Mouse (Mus musculus) hindbrain, embryonic 12.5 days (tissue): ENCODE measurements at regions not wholly inside any gene's neighbourhood (a gene's known extent, or its start where the extent isn't known, plus 50 kb on each side); places are given as distances from the start of the nearest gene placed in this dataset.

ENCODE experiments used
- ATAC-seq: fragments of 200-750 bp; cut with Nextera tagmentation; 2 replicates; pipeline ENCODE4 v1.8.0; 2017; ENCODE audit warnings: moderate TSS enrichment; ENCODE audit not compliant: low FRiP score
- H3K27ac ChIP-seq: fragments of 300-500 bp; sonication (generic); 2 replicates; pipeline ENCODE4 v1.5.1; 2016; ENCODE audit warnings: mild to moderate bottlenecking
- H3K27me3 ChIP-seq: fragments of 300-500 bp; sonication (generic); 2 replicates; pipeline ENCODE4 v1.6.1; 2016; ENCODE audit warnings: mild to moderate bottlenecking
- H3K36me3 ChIP-seq: fragments of 300-500 bp; sonication (generic); 2 replicates; pipeline ENCODE4 v1.6.1; 2016; ENCODE audit warnings: mild to moderate bottlenecking
- H3K4me1 ChIP-seq: fragments of 300-500 bp; sonication (generic); 2 replicates; pipeline ENCODE4 v1.6.1; 2016
- H3K4me2 ChIP-seq: fragments of 300-500 bp; sonication (generic); replicated peaks from 2 replicates; pipeline ENCODE4 v1.6.1; 2016; ENCODE audit warnings: mild to moderate bottlenecking
- H3K4me3 ChIP-seq: fragments of 300-500 bp; sonication (generic); 2 replicates; pipeline ENCODE4 v1.5.1; 2016; ENCODE audit warnings: mild to moderate bottlenecking
- H3K9ac ChIP-seq: fragments of 300-500 bp; sonication (generic); 2 replicates; pipeline ENCODE4 v1.6.1; 2016; ENCODE audit warnings: mild to moderate bottlenecking, moderate library complexity
- H3K9me3 ChIP-seq: fragments of 300-500 bp; sonication (generic); replicated peaks from 2 replicates; pipeline ENCODE4 v1.6.1; 2016; ENCODE audit warnings: mild to moderate bottlenecking
- WGBS: fragments of 180-500 bp; shearing (Covaris S2); methylation state at CpG from one replicate; pipeline ENCODE4 v1.1.7; 2016; 5-methylcytosine and 5-hydroxymethylcytosine counted together

DNA sequence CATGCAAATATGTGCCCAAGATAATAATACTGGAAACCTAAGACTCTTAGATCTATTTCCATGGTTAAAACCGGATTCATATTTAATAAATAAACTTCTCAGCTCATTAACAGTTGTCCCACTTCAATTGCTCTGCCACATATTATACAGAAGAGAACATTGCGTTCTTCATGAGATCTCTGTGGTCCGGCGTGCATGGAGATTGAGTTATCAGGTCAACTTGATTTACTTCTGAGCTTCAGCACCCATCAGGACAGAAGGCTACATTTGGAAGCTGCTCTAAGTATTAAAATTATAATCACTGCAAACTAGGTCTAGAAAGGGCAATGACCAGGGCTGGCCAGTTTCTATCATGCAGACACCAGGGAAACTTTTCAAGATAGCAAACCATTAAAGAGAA lies 295.9 kb upstream of the Cd180 start:
- H3K9me3 ChIP-seq: no peaks in the 10 kb centered on the region
- H3K4me3 ChIP-seq: no peak overlapping the region
- no peak overlapping the region for H3K4me2 ChIP-seq
- H3K27ac ChIP-seq: no peak overlapping the region
- no peak for ATAC-seq
- H3K27me3 ChIP-seq: 0 out of 2 replicates have a peak, but pooled peaks cover 3% of the 10 kb centered on the region
- WGBS: 93% methylated on average over 4 of the region's 4 CpGs
- H3K9ac ChIP-seq: no peak overlapping the region
- H3K4me1 ChIP-seq: peaks cover 11% of the 10 kb centered on the region
- H3K36me3 ChIP-seq: no peaks in the 10 kb centered on the region

DNA sequence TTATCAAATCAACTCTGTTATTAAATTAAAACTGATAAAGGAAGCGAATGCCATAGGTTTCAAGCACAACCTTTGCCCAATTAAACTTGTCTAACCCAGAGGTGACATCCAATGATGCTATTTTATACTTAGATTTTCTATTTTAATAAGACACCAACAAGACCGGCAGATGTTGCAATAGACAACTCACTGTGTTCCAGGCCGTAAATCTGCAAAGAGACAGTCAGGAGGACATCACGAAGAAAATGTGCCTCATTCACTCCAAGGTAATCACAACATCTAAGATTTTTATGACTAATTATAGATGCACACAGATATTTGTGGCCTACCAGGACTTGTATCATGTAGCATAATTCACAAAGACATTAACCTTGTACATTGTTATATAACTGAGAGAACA lies 281.5 kb upstream of the Cd180 start:
- WGBS: 90% methylated on average over 4 of the region's 4 CpGs
- Histone ChIP-seq H3K4me2 (no peak overlapping the region), H3K27me3 (no peaks in the 10 kb centered on the region), H3K9ac (no peak overlapping the region), H3K9me3 (no peaks in the 10 kb centered on the region), H3K27ac (no peak overlapping the region), H3K4me1 (no peaks in the 10 kb centered on the region), H3K36me3 (no peaks in the 10 kb centered on the region), H3K4me3 (no peak overlapping the region)
- ATAC-seq: no peak

- 82% methylated on average over 3 of the region's 3 CpGs for WGBS
- no peaks in the 10 kb centered on the region for H3K36me3 ChIP-seq
- no peaks in the 10 kb centered on the region for H3K27me3 ChIP-seq
- H3K27ac ChIP-seq: no peak overlapping the region
- no peak overlapping the region for H3K4me3 ChIP-seq
- no peak overlapping the region for H3K9ac ChIP-seq
- no peak for ATAC-seq
- H3K4me1 ChIP-seq: no peaks in the 10 kb centered on the region
- no peak overlapping the region for H3K4me2 ChIP-seq
- no peaks in the 10 kb centered on the region for H3K9me3 ChIP-seq
These were observed 258.9 kb upstream of the Cd180 start for GRCm38 (mm10) chr13:102434372-102434954.

GRCm38 (mm10) chr13:102442676-102443075 lies 250.7 kb upstream of the Cd180 start:
- WGBS: 82% methylated on average over 2 of the region's 2 CpGs
- Histone ChIP-seq H3K4me3 (no peak overlapping the region), H3K27ac (no peak overlapping the region), H3K36me3 (no peaks in the 10 kb centered on the region), H3K27me3 (no peaks in the 10 kb centered on the region), H3K9me3 (no peaks in the 10 kb centered on the region), H3K4me1 (no peaks in the 10 kb centered on the region), H3K4me2 (no peak overlapping the region), H3K9ac (no peak overlapping the region)
- ATAC-seq: no peak

DNA sequence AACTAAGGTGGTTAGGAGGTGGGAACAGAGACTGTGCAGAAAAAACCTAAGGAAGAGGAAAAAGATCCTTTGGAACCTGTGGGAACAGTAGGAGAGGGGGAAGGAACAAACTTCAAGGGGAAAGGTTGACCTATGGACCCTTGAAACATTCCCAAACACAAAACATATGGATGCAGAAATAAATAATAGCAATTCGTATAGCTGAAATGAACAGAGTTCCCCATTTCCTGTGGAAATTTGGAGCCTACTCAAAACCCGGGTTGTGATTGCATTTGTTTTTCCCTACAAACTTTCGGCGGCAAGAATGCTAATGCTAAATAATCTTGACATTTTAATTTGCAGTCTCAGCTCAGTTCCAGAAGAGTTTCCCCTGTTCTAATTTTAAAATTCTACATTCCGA lies 246.0 kb upstream of the Cd180 start:
- H3K9ac ChIP-seq: no peak overlapping the region
- H3K27me3 ChIP-seq: no peaks in the 10 kb centered on the region
- H3K27ac ChIP-seq: no peak overlapping the region
- H3K4me3 ChIP-seq: no peak overlapping the region
- WGBS: 74% methylated on average over 5 of the region's 5 CpGs
- H3K4me2 ChIP-seq: no peak overlapping the region
- ATAC-seq: no peak
- H3K36me3 ChIP-seq: no peaks in the 10 kb centered on the region
- H3K4me1 ChIP-seq: peaks cover 5% of the 10 kb centered on the region; the same call in 1 of the 2 replicates
- H3K9me3 ChIP-seq: no peaks in the 10 kb centered on the region

DNA sequence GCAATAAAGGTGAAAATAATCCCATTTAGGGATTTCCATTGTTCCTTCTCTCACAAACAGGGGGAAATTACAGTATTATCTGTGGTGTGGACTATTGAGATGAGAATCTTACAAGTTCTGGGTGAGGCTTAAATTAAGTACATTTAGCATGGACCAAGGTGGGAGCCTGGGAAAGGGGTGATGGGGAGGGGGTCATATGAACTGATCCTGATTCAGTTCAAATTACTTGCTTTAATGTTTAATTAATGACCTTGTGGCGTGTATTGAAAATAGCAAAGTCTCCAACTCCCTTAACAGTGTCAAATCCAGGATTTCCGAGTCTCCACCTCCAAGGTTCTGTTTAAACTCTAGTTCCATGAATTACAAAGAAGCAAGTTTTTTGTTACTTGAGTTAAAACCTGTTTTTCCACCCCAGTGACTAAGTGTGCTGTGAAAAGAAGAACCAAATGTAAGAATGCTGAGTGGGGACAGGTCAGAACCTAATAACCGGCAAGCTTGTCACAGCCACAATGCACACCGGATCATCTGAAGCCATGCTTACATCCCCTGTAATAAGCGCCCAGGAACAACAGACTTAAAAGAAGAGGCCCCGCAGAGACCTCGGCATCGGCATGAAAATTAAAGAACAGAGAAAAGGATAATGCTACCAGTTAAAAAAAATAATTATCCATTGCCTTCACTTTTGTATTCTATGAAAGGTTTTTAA lies 243.8 kb upstream of the Cd180 start:
- Histone ChIP-seq H3K27ac (no peak overlapping the region), H3K9ac (no peak overlapping the region), H3K4me3 (no peak overlapping the region), H3K36me3 (no peaks in the 10 kb centered on the region), H3K27me3 (no peaks in the 10 kb centered on the region), H3K4me1 (peaks cover 5% of the 10 kb centered on the region; the same call in 1 of the 2 replicates), H3K4me2 (0 out of 2 replicates have a peak overlapping the region, but pooled peaks have one; percentile 21), H3K9me3 (no peaks in the 10 kb centered on the region)
- 14% methylated on average over 8 of the region's 8 CpGs for WGBS
- ATAC-seq: no peak

- Histone ChIP-seq H3K9ac (no peak overlapping the region), H3K36me3 (no peaks in the 10 kb centered on the region), H3K4me2 (no peak overlapping the region), H3K4me1 (peaks cover 5% of the 10 kb centered on the region; the same call in 1 of the 2 replicates), H3K9me3 (no peaks in the 10 kb centered on the region), H3K27me3 (no peaks in the 10 kb centered on the region), H3K27ac (no peak overlapping the region), H3K4me3 (no peak overlapping the region)
- ATAC-seq: no peak
- 79% methylated on average over 7 of the region's 7 CpGs for WGBS
These were observed 242.2 kb upstream of the Cd180 start for GRCm38 (mm10) chr13:102451176-102451575.

DNA sequence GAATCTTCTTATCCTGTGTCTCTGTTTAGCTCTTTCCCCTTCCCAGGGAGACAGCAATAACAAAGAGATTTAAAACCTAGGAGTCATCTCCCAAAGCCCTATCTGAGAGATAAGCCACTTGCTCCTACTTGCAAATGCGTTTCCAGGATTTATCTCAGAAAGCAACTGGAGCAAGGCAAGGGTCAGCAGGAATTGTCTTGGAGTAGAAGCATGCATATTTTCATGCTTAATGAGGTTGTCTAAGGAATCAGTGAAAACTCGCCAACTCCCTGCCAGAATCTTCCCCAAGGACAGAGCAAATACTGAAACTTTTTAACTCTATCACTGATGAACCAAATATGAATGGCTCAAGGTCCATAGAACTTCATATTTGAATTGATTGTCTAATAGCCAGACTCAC lies 234.6 kb upstream of the Cd180 start:
- H3K4me3 ChIP-seq: no peak overlapping the region
- H3K4me2 ChIP-seq: no peak overlapping the region
- ATAC-seq: no peak
- no peaks in the 10 kb centered on the region for H3K36me3 ChIP-seq
- no peak overlapping the region for H3K27ac ChIP-seq
- H3K9ac ChIP-seq: no peak overlapping the region
- 59% methylated on average over 2 of the region's 2 CpGs for WGBS
- H3K27me3 ChIP-seq: no peaks in the 10 kb centered on the region
- H3K4me1 ChIP-seq: no peaks in the 10 kb centered on the region
- no peaks in the 10 kb centered on the region for H3K9me3 ChIP-seq

DNA sequence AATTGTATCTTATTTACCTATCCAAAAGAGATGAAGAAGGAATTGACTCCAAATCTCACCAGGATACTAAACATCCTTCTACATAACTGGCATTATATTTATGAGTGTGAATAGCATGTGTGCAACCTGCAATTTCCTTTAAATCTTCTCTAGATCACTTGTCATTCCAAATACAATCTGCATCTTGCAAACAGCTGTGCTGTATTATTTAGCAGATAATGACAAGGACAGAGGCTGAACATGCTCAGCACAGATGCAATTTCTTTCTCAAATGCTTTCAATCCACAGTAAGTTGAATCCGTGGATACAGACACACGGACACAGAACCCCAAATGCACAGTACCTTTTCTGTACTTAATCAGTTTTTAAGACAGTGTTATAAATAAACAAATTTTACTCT lies 229.4 kb upstream of the Cd180 start:
- Histone ChIP-seq H3K4me1 (no peaks in the 10 kb centered on the region), H3K9ac (no peak overlapping the region), H3K4me3 (no peak overlapping the region), H3K4me2 (no peak overlapping the region), H3K27me3 (no peaks in the 10 kb centered on the region), H3K36me3 (no peaks in the 10 kb centered on the region), H3K27ac (no peak overlapping the region), H3K9me3 (no peaks in the 10 kb centered on the region)
- WGBS: 90% methylated on average over 2 of the region's 2 CpGs
- no peak for ATAC-seq

GRCm38 (mm10) chr13:102481906-102482305 lies 211.5 kb upstream of the Cd180 start:
- Histone ChIP-seq H3K9me3 (no peaks in the 10 kb centered on the region), H3K36me3 (no peaks in the 10 kb centered on the region), H3K27ac (no peak overlapping the region), H3K4me1 (no peaks in the 10 kb centered on the region), H3K4me2 (no peak overlapping the region), H3K4me3 (no peak overlapping the region), H3K27me3 (no peaks in the 10 kb centered on the region), H3K9ac (no peak overlapping the region)
- no peak for ATAC-seq
- 87% methylated on average over 3 of the region's 3 CpGs for WGBS

DNA sequence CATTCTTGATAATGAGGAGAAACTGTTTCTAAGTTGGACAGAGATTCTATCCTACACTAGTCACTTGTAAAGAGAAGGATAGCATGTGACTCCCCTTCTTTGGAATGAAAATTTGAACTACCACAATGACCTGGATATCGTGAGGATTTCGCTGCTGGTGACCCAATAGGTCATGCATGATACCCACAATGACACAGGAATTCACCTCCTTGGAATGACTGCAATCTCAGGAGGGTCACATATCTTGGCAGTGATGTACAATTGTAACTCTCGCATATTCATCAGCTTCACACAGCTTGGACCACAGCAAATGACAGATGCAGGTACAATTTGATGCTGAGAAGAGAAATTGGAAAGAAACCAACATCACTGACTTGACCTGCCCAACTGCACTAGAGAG lies 210.9 kb upstream of the Cd180 start:
- 85% methylated on average over 3 of the region's 3 CpGs for WGBS
- H3K27ac ChIP-seq: no peak overlapping the region

GRCm38 (mm10) chr13:102487416-102488097 lies 205.8 kb upstream of the Cd180 start:
- 61% methylated on average over 4 of the region's 4 CpGs for WGBS
- Histone ChIP-seq H3K4me3 (no peak overlapping the region), H3K4me2 (no peak overlapping the region), H3K27me3 (no peaks in the 10 kb centered on the region), H3K9ac (no peak overlapping the region), H3K27ac (no peak overlapping the region), H3K9me3 (no peaks in the 10 kb centered on the region), H3K4me1 (no peaks in the 10 kb centered on the region), H3K36me3 (no peaks in the 10 kb centered on the region)
- no peak for ATAC-seq

More for the DNA sequence above, 210.9 kb upstream of the Cd180 start:
- Histone ChIP-seq H3K9ac (no peak overlapping the region), H3K36me3 (no peaks in the 10 kb centered on the region), H3K9me3 (no peaks in the 10 kb centered on the region), H3K27me3 (no peaks in the 10 kb centered on the region), H3K4me2 (no peak overlapping the region), H3K4me1 (no peaks in the 10 kb centered on the region), H3K4me3 (no peak overlapping the region)
- ATAC-seq: no peak
